Mouse (Mus musculus): Measurements from ENCODE around the gene Ripply3.

GRCm38 (mm10) chr16:94383277-94383676 lies 55.1 kb downstream of the Ripply3 start:
- TF ChIP-seq POLR2A (IDR thresholded peaks at IDR 0.05; ENCODE audit: borderline replicate concordance, control insufficient read depth, low read depth, low read length) (no peak), CTCF (IDR thresholded peaks at IDR 0.05; ENCODE audit: control insufficient read depth, insufficient read depth, low read length) (no peak)

Measured in bone marrow, adult 2 months (tissue).